Mouse (Mus musculus): ENCODE results near the gene 5430402E10Rik.
"Not testable (repeated sequence)": the region's sequence is repeated elsewhere in the genome, so short reads cannot be mapped to it uniquely, and the experiment has no call there.

5430402E10Rik gene

GRCm38 (mm10) chrX:77924962-77925361, at the start of gene 5430402E10Rik:
Gene 5430402E10Rik (minus strand): TSS chrX:77925062.
- CTCF ChIA-PET = not testable (repeated sequence)

- CTCF ChIA-PET = not testable (repeated sequence)
Measured at GRCm38 (mm10) chrX:77880033-77880432, 44.8 kb downstream of the 5430402E10Rik start.

Measured in spleen, embryonic (tissue).